Mouse (Mus musculus) monocyte, adult 2 months (primary cell): ENCODE results near the gene Rbm3.

Source experiments
- DNase-seq, 2 experiments: peaks; one replicate each; pipeline ENCODE4 v3.0.0; 2022; ENCODE audit warnings: low spot score in 2 of 2, low read depth in 1 of 2

Gene Rbm3

DNA sequence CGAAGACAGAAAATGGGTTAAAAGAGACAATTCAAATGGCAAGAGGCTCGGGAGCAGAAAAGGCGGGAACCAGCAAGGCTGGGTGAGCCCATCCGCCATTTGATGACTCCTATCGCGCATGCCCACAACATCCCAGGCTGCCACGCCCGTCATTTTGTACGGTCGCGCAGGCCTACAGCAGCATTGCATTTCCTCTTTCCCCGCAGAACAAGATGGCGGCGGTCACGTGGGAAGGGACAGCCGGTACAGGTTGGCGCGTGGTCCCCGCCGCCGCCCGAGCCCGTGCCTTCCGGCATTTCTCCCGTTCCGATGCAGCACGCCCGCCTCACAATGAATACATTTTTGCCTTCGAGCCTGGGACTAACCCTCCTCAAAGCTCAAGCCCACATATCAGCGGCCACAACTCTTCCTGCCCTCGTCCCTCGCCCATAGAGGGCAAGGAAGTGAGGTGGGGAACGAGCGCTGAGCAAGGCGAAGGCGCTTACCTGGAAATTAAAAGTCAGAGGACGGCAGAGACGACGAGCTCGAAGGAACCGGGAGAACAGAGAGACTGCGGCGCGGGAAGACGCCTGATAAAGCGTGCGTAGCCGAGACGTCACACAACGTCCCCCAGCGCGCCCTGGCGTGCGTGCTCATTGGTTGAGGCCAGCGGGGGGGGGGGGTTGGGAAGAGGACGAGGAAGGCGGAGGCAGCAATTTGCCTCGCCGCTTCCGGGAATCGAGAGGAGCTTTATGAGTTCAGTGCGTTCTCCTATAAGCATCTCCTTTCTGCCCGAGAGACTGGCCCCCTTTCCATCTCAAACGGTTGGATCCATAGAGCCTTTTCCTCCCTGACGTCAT, at the start of gene Rbm3:
TSS of gene Rbm3 (minus strand) at position 728 of the 839 bp plus-strand sequence.
- DNase-seq: peak; percentile 73 to 81

DNA sequence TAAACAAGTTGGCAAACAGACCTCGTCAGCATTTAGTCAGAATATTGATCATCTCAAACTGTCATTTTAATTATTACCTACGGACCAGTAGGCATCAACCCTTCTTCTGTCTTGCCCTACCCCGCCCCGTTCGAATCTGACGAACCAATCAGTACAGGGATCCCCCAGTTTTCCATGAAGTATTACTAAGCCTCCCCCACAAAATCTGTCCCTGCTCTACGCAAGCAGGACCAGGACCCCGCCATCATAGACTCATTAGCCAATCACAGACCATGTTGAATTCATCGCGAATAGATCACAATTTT, 47.7 kb upstream of the Rbm3 start, which contains the start of gene Ebp:
TSS of gene Ebp (minus strand) at position 94 of the 305 bp plus-strand sequence.
- no peak for DNase-seq

DNA sequence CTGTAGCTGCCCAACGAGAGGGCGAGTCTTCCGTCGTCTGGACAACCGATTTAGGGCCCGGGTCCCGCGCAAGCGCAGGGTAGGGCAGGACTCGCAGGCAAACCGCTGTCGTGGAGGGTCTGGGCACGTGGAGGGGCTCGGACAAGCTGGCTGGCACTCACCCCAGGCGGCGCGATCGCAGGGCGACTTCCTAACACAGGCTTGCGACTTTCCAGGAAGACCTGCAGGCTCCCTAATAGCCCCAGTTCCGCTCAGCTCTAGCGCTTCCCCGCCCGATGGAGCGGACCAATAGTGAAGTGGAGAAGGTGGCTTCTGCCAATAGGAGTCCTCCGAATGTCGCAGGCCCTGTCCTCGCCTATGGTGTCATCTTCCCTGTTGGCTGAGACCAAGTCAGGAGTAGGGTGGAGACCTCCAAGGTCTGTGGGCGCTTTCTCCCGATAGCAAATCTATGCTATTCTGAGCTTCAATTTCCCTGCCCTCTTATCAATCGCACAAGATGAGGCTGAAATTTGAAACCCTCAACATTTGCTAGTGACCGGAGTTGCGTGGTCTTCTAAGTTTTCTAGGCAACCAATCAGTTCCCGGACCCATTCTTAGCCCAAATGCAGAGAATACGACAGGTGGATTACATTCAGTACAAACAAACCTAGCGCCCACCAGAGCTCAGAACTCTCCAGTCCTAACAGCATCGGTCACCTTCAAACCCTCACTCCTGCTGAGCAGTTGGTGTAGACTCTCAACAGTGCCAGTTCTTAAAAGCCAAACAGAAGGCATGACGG, 47.1 kb upstream of the Rbm3 start:
- DNase-seq: peak; percentile 49 to 53

DNA sequence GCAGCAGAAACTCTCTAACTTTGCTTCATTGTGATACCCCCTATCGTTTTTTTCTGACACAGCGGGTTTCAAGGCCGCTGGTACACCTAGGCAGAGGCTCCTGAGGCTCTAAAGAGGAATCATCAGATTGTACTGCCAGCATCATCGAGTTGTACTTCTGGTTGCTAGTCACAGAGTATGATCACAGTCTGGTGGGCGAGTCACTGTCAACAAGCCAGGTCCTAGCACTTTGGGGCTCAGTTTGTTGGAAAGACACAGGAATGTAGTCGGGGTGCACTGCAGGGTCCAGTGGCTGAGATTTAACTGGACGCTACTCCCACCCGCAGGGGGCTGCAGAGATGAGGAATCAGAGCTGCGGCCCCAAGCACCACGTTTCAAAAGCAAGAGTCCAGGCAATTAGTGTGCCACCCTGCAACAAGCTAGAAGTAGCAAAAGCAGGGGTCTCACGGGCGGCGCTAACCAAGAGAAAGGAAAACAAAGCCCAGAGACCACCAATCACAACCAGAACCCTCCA, 46.5 kb upstream of the Rbm3 start:
- DNase-seq: no peak

DNA sequence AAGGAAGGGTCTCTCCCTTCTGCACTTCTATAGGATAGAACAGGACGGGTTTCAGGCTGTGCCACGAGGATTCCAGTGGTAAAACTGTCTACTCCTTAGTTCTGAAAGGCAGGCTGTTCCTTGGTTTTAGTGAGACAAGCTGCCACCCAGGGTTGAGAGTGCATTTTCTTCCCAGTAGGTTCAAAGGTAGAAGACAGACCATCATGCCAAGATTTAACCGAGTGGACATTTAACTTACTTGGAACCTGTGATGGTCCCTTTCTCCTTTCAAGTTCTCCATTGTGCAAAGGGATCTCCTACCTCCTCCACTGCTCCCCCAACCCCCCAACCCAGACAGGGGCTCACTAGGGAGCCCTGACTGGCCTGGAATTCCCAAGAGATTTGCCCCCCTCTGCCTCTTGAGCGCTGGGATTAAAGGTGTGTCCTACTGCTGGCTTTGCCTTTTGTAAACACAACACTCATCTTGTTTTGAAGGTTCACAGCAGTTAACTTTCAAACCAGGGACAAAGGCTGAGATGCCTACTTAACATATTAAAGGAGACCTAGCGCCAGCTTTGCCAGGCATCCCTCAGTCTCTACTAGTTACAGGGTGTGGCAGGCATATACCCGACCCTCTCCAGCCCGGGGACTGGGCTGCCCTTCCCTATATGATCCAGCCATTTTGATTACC, 37.3 kb upstream of the Rbm3 start:
- DNase-seq: no peak

DNA sequence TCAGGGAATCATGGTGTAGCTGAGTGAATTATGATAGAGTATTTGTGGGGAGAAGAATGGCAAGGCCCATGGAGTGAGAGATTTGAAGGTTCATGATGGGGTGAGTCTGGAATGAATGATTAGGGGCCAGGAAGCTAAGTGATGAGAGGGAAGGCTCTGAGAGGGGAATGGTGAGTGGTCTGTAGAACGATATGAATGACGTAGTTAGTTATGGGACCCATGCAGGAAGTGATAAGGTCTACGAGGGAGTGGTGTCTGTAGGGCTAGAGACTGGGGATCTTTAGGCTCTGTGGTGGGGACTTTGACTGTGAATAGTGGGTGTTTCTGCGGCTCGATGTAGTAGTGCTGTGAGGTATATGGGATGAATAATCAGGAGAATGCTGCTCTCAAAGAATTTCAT, 34.0 kb upstream of the Rbm3 start:
- DNase-seq: no peak

DNA sequence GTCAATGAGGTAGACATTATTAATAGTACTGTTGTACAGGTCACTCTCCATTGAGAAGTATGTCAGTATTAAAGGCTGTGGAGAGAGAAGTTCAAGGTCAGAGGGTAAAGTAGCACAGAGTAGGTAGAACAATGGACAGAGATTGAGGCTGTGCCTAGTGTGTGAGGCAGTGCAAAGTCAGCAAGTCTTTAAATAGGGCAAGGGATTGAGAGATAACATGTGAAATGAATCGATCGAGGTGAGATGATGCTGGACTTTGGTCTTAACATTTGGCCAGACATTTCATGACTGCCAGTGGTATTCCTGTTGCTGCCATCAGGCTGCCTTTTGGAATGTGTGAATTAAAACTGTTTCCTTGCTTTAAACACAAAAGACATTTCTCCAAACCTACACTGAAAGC, 33.2 kb upstream of the Rbm3 start:
- DNase-seq: no peak

DNA sequence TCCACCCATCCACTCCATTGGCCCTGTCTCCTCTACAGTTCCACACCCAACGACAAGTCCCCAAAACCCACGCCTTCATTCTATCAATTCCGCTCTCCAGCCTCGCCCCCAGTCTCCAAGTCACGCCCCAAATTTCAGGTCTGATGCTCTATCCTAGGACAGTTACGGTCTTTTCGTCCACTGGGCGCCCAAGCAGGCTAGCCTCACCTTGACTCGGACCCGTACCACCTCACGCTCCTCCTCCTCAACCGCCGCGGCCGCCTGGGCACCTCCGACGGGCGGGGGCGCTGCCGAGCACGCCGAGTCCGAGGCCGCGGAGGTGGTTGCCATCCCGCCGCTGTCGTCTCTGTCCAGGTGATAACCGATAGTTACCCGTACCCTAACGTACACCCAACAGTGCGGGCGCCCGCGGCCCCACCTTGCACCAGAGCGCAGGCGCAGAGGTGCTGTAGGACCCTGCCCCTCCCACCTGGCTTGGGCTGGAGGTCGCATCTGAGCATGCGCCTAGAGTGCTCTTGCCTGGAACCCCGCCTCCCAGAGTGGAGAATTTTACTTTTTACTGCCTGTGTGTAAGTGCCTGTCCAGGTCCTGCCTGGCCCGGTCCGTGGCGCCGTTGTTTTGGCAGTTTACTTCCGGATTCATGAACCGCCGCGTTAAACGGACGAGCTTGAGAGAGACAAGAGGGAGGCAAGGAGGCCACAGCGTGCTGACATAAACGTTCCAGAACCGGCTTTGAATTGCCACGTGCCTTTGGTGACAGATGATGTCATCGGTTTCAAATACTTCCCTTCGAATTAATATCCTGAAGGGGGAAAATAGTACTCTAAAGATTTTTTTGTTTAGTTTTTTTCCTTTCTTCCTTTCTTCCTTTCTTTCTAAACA, 30.1 kb upstream of the Rbm3 start, which contains the start of gene Tbc1d25:
TSS of gene Tbc1d25 (minus strand) at position 678 of the 882 bp plus-strand sequence.
- peak; percentile 38 to 64 for DNase-seq

DNA sequence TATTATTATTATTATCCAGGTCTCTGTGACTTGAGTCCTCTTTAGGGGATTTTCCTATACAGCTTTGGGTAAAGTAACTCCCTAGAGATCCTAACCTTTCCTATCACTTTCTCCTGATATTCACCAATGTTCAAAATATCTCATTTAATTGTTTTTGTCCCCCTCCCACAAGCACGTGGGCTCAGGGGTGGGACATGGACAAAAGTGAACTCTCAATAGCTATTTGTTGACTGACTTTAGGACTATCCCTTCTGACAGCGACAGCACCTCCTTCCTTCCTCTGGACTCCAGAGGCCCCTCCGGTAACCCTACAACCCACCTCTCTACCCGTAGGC, 29.5 kb upstream of the Rbm3 start:
- DNase-seq: no peak

DNA sequence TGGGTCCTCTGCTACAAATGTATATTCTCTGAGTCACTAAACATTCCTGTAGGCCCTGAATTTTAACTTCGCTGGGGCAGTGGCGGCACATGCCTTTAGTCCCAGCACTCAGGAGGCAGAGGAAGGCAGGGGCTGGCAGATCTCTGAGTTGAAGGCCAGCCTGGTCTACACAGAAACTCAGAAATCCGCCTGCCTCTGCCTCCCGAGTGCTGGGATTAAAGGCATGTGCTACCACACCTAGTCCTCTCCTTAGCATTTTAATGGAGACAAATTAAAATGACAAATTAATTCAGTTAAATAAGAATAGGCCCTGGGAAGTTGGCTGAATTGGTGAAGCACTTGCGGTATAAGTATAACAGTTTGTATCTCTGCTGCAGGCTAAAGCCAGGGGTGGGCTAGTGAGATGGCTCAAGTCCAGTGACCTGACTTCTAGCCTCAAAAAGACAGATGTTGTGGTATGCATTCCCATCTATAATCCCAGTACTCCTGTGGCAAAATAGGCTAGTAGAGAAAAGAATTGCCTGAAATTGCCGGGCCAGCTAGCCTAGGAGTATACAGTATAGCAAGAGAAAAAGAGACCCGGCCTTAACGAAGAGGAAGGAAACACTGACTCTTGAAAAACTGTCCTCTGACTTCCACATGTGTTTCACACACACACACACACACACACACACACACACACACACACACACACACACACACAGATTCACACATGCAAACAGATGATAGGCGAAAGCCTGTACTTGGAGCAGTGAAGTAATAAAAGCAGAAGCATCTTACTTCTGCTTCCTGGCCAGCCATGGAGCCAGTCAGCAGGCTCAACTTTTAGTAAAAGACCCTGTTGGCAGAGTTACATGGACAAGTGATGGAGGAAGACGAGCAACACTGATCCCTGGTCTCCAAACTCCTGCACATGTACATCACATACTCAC, 22.3 kb upstream of the Rbm3 start:
- no peak for DNase-seq

DNA sequence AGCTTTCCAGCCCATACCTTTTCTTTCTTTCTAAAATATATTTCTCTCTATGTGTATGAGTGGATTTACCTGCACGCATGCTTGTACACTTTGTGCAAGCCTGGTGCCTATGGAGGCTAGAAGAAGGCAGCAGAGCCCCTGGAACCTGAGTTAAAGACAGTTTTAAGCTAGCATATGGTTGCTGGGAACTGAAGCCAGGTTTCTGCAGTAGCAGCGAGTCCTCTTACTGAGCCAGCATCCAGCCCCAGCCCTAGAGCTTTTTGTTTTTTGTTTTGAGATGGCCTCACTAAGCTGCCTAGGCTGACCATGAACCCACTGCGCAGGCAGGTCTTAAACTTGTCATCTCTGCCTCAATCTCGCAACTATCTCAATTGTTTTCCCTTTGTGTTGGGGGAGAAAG, 18.8 kb upstream of the Rbm3 start:
- no peak for DNase-seq

DNA sequence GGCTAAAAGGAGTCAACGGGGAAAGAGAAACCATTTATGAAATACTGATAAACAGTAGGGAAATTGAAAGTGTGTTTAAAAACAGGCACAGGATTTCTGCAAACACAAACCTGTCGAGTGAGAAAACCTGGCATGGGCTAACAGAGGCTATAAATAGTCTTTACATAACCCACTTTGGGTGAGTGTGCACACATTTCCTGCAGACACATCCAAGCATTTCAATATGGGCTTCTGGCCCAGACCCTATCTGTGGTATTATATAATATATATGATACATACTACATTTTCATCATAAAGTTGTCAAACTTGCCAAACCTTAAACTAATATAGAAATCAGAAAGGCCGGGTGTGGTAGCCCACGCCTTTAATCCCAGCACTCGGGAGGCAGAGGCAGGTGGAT, 17.4 kb upstream of the Rbm3 start:
- DNase-seq: no peak

DNA sequence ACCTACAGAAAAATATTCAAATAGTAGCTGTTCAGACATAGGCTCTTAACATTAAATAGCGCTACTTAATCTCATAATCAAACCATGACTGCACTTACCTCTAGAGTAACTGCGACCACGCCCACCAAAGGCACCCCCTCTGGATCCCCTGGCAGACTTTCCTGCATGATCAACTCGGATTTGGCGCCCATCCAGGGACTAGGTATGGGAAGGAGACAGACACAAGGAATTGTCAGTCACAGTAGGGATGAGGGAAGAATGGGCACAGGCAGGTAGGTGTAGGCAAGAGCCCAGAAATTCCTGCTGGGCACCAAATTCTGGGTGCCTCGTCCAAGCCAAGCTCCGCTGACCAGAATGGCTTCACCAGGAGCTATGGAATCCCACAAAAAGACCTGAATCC, 1.9 kb downstream of the Rbm3 start:
- no peak for DNase-seq

DNA sequence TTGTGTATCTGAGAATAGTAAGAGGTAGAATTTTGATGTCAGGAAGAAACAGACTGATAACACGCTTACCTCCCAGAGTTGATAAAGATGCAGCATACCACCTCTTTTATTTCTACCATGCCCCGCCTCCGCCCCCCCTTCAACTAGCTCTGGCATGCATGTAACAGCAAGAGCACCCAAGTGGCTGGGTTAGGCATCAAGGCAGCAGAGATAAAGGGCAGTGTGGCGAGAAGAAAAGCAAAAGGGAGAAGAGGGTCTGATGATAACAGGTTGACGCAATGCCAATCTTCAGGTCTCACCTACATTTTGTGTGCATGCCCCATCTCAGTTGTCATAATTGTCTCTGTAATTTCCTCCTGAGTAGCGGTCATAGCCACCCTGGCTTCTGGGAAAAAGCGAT, 2.7 kb downstream of the Rbm3 start:
- DNase-seq: no peak

DNA sequence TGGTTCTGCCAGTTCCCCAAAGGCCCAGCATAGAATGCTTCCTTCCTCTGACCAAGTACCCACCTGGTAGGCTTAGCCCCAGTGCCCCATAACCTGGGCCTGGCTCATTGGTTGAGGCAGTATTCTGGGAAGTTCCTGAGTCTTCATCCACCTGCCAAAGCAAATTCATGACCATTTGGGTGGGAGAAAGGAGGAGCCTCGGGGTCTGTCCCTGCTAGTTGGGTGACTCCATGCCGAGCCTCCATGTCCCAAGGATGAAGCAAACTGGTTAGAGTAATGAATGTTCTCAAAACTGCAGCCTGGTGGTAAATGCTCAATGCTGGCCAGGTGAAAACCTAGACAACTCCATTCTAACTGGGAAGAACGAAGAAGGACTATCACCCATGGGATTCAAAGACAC, 4.6 kb downstream of the Rbm3 start:
- no peak for DNase-seq

DNA sequence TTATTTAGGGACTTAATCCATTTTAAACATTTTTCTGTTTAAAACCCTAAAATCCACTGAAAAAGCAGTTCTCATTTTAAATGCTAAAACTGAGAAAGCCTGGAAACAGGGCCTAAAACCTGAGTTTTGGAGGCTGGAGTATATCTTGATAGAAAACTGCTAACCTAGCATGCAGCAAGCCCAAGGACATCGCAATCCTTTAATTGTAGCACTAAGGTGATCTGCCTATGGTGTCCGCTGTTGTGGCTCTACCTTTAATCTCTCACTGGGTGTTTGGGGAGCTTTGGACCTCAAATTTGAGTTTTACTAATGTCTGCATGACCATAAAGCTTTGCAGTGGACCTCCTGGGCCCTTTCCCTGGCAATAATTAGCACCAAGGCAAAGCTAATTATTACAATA, 5.2 kb downstream of the Rbm3 start:
- DNase-seq: no peak

DNA sequence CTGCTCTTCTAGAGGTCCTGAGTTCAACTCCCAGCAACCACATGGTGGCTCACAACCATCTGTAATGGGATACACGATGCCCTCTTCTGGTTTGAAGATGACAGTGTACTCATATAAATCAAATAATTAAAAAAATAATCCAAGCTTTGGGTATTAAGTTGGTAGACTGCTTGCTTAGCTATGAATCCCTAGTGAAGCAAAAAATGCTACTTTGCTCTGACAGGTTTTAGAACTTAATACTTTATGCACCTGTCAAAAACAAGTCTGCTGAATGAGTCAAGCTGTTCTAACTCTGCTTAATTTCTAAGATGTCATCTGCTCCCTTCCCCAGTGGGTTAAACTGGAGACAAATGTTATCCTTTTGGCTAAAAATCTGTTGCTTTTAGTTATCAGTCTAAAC, 6.2 kb downstream of the Rbm3 start:
- no peak for DNase-seq

DNA sequence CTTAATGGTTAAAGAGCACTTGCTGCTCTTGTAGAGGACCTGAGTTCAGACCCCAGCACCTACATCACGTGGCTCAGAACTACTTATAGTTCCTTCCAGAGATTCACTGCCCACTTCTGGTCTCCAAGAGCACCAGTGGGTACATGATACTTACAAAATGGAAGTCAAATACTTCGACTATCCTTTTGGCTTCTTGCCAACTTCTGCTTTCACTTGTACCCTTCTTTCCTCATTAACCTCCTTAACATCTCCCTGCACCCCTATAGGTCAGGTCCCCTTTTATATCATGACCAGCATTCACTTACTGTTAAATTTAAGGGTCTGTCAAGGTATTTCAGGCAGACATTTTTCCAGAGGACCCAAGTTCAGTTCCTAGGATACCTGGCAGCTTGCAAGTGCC, 9.8 kb downstream of the Rbm3 start:
- no peak for DNase-seq

DNA sequence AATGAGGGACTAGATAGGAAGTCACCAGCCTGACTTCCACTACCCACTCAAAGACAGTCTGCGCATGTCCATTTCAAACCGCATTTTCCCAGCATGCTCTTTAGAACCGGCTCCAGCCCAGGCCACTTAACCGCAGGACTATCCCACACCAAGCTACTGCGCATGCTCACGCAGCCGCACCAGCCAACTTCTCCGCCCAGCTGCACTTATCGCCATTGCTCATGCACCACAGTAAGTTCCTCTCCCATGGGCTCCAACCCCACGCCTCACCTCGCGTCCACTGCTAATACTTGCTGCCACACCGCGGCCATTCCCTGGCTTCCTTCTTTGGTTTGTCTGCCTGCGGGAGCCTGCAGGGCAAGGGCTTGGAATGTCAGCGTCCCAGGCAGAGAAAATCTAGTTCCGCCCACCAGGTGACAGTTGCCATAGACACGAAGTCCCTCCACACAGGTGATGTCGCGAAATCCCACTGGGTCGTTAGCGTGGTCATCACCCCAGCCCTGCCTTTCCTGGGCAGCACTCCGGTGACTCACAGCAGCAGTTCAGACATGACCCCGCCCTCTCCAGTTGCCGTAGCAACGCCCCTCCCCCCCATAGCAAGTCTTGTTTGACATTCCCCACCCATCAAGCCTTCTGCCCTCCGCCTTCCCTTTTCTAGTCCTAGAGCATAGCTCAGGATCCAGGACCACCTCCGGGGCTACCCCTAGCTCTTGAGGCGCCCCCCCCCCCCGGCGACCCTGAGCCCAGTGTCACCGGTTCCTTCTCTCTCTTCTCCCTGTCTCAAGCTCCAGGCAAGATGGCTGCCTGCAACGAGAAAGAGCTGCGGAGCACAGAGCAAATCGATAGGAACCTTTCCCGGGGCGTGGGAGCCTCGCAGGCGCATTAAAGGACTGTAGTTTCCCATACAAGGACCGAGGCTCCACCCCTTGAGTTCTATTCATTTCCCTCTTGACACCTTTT, 13.4 kb downstream of the Rbm3 start, which contains the start of gene Wdr13:
TSS of gene Wdr13 (minus strand) at position 876 of the 960 bp plus-strand sequence.
- peak; percentile 68 to 81 for DNase-seq
